ENCODE assay signal across 9 mouse cellular contexts in genomic region chr5:103999738-104000137, GRCm38 (mm10). TPM values are rescaled to one million over a fixed set of nuclear protein-coding genes. Genes with fewer than 3 reads are reported as not detected.
DNase-seq lines count a peak whose midpoint lies in the region; TF ChIP-seq lines count a peak whose summit lies in the region.
"Had no signal": no experiment of that assay in that cellular context is flagged by ENCODE, and none has a peak within 500 bp of the region (broad histone marks: within the 10 kb centered on the region; RNA-seq: fewer than 3 reads in every experiment).

No protein-coding gene starts in this region.

- no peak; the same call in none of the 2 replicates for TF ChIP-seq RAD21 in MEL (IDR thresholded peaks at IDR 0.05; ENCODE audit: low read depth, low read length)

- peaks cover 4 to 9% of the 10 kb centered on the region in 2 experiments; a peak in 3 of 4 replicates for H3K4me1 ChIP-seq in MEL (ENCODE audit: control insufficient read depth in 1 of 2, insufficient read depth in 2 of 2, low read length in 2 of 2)

- intact Hi-C loops in heart, postnatal 10 days (cut with DNase I), result loop anchor here (1.0 to 10.0 kb wide), 5 partner anchors 40 to 455 kb away; partner anchors contain the start of gene Pkd2

- H3K9ac ChIP-seq in MEL (ENCODE audit: control insufficient read depth, low read depth, low read length, poor library complexity, severe bottlenecking), result no peak overlapping the region
- H3K9ac ChIP-seq: liver, embryonic 15.5 days had no signal

- H3K36me3 ChIP-seq in MEL (ENCODE audit: control insufficient read depth in 1 of 2, insufficient read depth in 2 of 2, low read length in 2 of 2), result peaks cover 0 to 10% of the 10 kb centered on the region in 2 experiments; a peak in 2 of 4 replicates
- H3K36me3 ChIP-seq: liver, embryonic 15.5 days had no signal

- H3K27ac ChIP-seq in MEL (ENCODE audit: control insufficient read depth, low read depth, low read length), result no peak overlapping the region
- H3K27ac ChIP-seq: liver, embryonic 15.5 days had no signal

- no peak for TF ChIP-seq EP300 in MEL (IDR thresholded peaks at IDR 0.05; ENCODE audit: low read depth in 1 of 2, low read length in 2 of 2)

- no peaks in the 10 kb centered on the region for H3K79me2 ChIP-seq in MEL (ENCODE audit: control insufficient read depth, insufficient read depth, low read length, poor library complexity)

- DNase-seq in MEL (ENCODE audit: low read depth, low spot score), result peak; percentile 87
- DNase-seq in brain, adult 2 months (ENCODE audit: low read depth, low spot score), result peak; percentile 88
- DNase-seq in fibroblast of lung, adult 2 months (ENCODE audit: low read depth), result peak; percentile 33
- DNase-seq in heart, postnatal 10 days, result peak; percentile 87 to 91
- DNase-seq in layer of hippocampus, adult 18-20 months (ENCODE audit: low spot score in 2 of 2), result peak; percentile 58 to 85
- peak; percentile 85 for DNase-seq in lung, postnatal 10 days
- DNase-seq in right cerebral cortex, adult 2 months (ENCODE audit: low spot score in 2 of 2), result peak; percentile 79 to 82
- DNase-seq in urinary bladder, adult 2 months (ENCODE audit: low spot score), result peak; percentile 62

- H3K27me3 ChIP-seq in MEL (ENCODE audit: control insufficient read depth in 1 of 2, insufficient read depth in 2 of 2, low read length in 2 of 2), result no peaks in the 10 kb centered on the region
- H3K27me3 ChIP-seq: liver, embryonic 15.5 days had no signal

- peak; percentile 87 to 97 (median 92) for TF ChIP-seq CTCF in MEL (IDR thresholded peaks at IDR 0.05 in 2 of 3, conservative IDR thresholded peaks at IDR 0.05 in 1 of 3; ENCODE audit: control insufficient read depth in 1 of 3, insufficient read depth in 1 of 3, low read depth in 2 of 3, low read length in 3 of 3, poor library complexity in 1 of 3, severe bottlenecking in 1 of 3)

- no peak for TF ChIP-seq POLR2A in MEL (IDR thresholded peaks at IDR 0.05; ENCODE audit: control insufficient read depth in 1 of 2, insufficient read depth in 1 of 2, low read depth in 1 of 2, low read length in 2 of 2, poor library complexity in 1 of 2)

- H3K4me3 ChIP-seq in MEL (ENCODE audit: control insufficient read depth in 1 of 2, insufficient read depth in 1 of 2, low read depth in 2 of 2, low read length in 2 of 2), result no peak overlapping the region
- H3K4me3 ChIP-seq: liver, embryonic 15.5 days had no signal

- no peaks in the 10 kb centered on the region for H3K9me3 ChIP-seq in MEL (replicated peaks; ENCODE audit: insufficient read depth, low read length)
- H3K9me3 ChIP-seq: liver, embryonic 15.5 days had no signal

TF ChIP-seq in MEL, 35 proteins besides CTCF, POLR2A, EP300 and RAD21:
- peak; percentile 96 for TF ChIP-seq SMC3 (IDR thresholded peaks at IDR 0.05; ENCODE audit: low read depth, low read length)
- peak; percentile 47 for TF ChIP-seq SIN3A (IDR thresholded peaks at IDR 0.05; ENCODE audit: low read length)
- TF ChIP-seq MYC (IDR thresholded peaks at IDR 0.05; ENCODE audit: low read depth, low read length), result no peak
- no peak for TF ChIP-seq ZMIZ1 (IDR thresholded peaks at IDR 0.05; ENCODE audit: low read depth, low read length)
- TF ChIP-seq MYB (IDR thresholded peaks at IDR 0.05; ENCODE audit: low read depth, low read length), result no peak
- TF ChIP-seq ZNF384 (IDR thresholded peaks at IDR 0.05; ENCODE audit: low read depth, low read length), result 0 out of 2 replicates have a peak, but pooled peaks have one; percentile 18
- peak; percentile 94 for TF ChIP-seq ZC3H11A (IDR thresholded peaks at IDR 0.05; ENCODE audit: low read depth, low read length)
- TF ChIP-seq ETS1 (IDR thresholded peaks at IDR 0.05; ENCODE audit: low read depth, low read length), result 0 out of 2 replicates have a peak, but pooled peaks have one; percentile 31

RNA-seq across cellular contexts. Expression of gene Hsd17b11, which starts 22.0 kb away (rescaled TPM):
- 8.7 and 11.2 TPM in 2 replicates for total RNA-seq in MEL (2012; rRNA removed)
- 10 to 100 TPM in 1 of 2 experiments, not detected in 1; 16.0 TPM for polyA plus RNA-seq in MEL (2012; ENCODE audit: insufficient read depth in 1 of 2, insufficient read length in 2 of 2, low read depth in 1 of 2, low replicate concordance in 2 of 2, missing spikeins in 1 of 2)
- 10 to 100 TPM; 29.4 to 31.6 TPM for total RNA-seq in heart, postnatal 10 days (2021)
- total RNA-seq in layer of hippocampus, adult 18-20 months (2021), result 10 to 100 TPM; 53.9 to 61.3 TPM
- 77.1 and 90.8 TPM in 2 replicates for polyA plus RNA-seq in urinary bladder, adult 2 months (2012; rRNA removed)

RNA-seq across cellular contexts. Expression of gene Hsd17b13, which starts 22.5 kb away (rescaled TPM):
- not detected in 2 replicates for total RNA-seq in MEL (2012; rRNA removed)
- polyA plus RNA-seq in MEL (2012; ENCODE audit: insufficient read depth in 1 of 2, insufficient read length in 2 of 2, low read depth in 1 of 2, low replicate concordance in 2 of 2, missing spikeins in 1 of 2), result under 1 TPM in 1 of 2 experiments, not detected in 1; 0.08 TPM
- total RNA-seq in heart, postnatal 10 days (2021), result not detected
- total RNA-seq in layer of hippocampus, adult 18-20 months (2021), result not detected
- polyA plus RNA-seq in urinary bladder, adult 2 months (2012; rRNA removed), result 1.4 and 1.7 TPM in 2 replicates

RNA-seq across cellular contexts. Expression of gene Nudt9, which starts 46.4 kb away (rescaled TPM):
- 83.2 and 102 TPM in 2 replicates for total RNA-seq in MEL (2012; rRNA removed)
- 100 to 1,000 TPM in 1 of 2 experiments, not detected in 1; 125 TPM for polyA plus RNA-seq in MEL (2012; ENCODE audit: insufficient read depth in 1 of 2, insufficient read length in 2 of 2, low read depth in 1 of 2, low replicate concordance in 2 of 2, missing spikeins in 1 of 2)
- total RNA-seq in heart, postnatal 10 days (2021), result 10 to 100 TPM; 45.8 to 46.6 TPM
- total RNA-seq in layer of hippocampus, adult 18-20 months (2021), result 10 to 100 TPM; 76.8 to 77.4 TPM
- 50.6 and 55.6 TPM in 2 replicates for polyA plus RNA-seq in urinary bladder, adult 2 months (2012; rRNA removed)

Comparison
In these comparisons a context has a peak if more than half of its experiments do, and no peak if none do; other contexts are left out.
1. DNase-seq: peak in every context shown above with its lines; median percentile 89 in heart, postnatal 10 days; 88 in brain, adult 2 months; 87 in MEL; 85 in lung, postnatal 10 days; 80 in right cerebral cortex, adult 2 months; 72 in layer of hippocampus, adult 18-20 months; 62 in urinary bladder, adult 2 months; 33 in fibroblast of lung, adult 2 months.